Mouse (Mus musculus) CD4-positive, CD25-positive, alpha-beta regulatory T cell, adult 2 months (primary cell): ENCODE measurements around the gene 2010003K11Rik.

ENCODE experiments used
- DNase-seq: peaks from one replicate; pipeline ENCODE4 v3.0.0-alpha.2; 2012; ENCODE audit warnings: low read depth, low spot score

2010003K11Rik gene

GRCm38 (mm10) chr19:4497263-4497973 is 965 bp downstream of the 2010003K11Rik start:
- DNase-seq = peak; percentile 81

- no peak for DNase-seq
These were observed 1.7 kb downstream of the 2010003K11Rik start for GRCm38 (mm10) chr19:4496535-4497262.

DNA sequence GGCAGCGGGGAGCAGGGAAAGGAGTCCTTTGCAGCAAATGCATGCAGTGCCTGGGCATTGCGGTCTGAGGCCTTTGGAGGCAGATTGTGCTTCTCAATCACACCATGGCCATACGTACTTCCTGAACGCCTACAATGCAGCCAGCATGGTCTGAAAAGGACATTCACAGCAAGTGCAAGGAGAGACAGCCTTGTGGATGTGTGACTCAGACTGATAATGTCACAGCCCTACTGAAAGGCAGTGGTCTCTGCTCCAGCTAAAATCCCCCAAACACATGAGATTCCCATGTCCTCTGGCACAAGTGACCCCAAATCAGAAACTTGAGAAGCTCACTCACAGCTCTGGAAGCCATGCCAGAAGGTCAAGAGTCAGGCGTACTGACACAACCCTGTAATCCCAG is 2.6 kb downstream of the 2010003K11Rik start:
- no peak for DNase-seq

DNA sequence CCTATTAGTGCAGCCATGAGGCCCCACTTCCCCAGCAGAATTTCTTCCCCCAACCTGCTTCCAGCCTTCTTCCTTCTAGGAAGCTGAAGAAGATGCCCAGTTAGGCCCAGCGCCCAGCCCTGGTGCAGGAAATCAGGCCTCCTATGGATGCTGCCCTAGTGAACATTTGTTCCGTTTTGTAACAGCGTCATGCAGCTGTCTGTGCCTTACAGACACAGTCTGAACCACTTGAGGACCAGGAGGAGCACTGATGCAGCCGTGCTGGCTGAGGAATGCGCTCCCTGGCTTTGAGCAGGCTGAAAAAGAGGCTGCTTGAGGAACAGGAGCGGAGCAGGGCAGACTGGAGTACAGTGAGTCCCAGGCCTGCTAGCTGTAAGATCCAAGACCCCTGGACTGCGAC is 3.7 kb downstream of the 2010003K11Rik start:
- DNase-seq = no peak

DNA sequence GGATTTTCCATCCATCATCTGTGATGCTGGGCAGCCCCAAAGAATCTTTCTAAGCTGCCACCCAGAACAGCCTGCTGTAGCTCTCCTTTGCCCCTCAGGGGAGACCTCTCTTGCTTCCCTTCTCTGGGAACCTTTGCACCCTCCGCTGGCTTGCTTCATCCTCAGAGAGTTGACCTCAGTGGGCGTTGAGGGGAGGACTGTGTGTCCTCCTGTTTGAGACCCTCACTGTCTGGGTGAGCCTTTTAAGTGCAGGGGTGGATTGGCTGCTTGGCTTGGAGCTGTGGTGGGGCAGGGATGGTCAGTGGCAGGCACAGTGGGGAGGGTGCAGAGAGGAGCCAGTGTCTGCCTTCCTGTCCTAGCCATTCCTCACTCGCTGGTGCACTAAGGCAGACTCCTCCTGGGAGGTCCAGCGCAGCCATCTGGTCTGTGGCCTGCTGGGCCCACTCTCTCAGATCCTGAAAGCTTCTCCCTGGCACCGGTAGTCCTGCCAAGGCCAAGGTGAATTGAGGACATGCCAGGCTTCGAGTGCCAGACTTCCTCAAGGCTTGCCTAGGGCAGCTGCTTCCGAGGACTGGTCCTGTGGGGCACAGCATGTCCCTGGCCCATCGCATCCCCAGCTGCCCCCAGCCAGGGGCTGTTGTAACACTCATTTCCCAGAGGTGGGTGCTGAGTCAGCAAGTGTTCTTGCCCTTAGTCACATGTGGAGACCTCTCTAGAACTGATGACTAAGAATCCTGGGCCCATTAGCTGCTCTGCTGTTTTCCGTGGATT is 5.7 kb downstream of the 2010003K11Rik start:
- DNase-seq = no peak

- DNase-seq = no peak
These were observed 7.2 kb downstream of the 2010003K11Rik start for GRCm38 (mm10) chr19:4491080-4491695.

- DNase-seq = no peak
These were observed 10.5 kb downstream of the 2010003K11Rik start for GRCm38 (mm10) chr19:4487877-4488276.

DNA sequence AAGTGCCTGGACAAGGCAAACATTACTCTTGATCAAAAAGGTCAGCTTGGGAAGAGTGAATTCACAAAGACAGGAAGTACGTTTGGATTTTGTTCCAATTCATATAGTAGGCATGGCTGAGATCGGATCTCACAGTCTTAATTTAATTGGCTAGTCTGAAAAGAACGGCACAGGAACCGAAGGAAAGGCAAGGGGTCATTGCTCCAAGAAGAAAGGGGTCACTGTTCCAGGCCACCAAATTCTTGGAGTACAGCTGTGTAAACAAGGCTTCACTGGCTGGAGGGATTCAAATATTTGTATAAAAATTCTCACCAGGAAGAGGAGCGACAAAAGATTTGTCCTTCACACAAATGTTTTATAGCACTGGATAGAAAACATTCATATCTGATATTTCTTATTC is 13.4 kb downstream of the 2010003K11Rik start:
- DNase-seq = no peak

DNA sequence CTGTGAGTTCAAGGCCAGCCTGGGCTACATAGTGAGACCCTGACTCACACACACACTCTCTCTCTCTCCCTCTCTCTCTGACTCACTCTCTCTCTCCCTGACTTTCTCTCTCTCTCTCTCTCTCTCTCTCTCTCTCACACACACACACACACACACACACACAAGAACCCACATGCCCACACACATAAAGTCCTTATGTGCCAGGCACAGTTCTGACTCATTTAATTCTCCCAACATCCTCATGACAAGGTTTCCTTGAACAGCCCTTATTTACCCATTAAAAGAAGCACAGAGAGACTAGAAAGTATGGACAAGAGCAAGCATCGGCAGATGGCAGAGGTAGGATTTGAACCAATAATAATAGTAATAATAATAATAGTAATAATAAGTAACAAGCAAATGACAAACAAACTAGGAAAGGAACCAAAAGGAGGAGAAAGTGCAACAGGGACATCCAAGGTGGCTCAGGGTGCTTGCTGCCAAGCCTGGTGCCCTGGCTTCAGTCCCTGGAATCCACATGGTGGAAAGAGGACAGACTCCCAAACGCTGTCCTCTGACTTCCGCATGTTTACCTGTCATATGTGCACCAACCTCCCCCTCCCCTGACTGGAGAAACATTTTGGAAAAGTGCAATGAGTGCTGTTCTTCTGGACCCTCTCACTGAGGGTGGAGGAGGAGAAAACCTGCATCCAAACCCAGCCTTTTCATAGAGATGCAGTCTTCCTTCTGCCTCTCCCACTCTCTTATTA is 16.1 kb downstream of the 2010003K11Rik start:
- DNase-seq = no peak

- no peak for DNase-seq
These were observed 17.1 kb downstream of the 2010003K11Rik start for GRCm38 (mm10) chr19:4481326-4481725.

DNA sequence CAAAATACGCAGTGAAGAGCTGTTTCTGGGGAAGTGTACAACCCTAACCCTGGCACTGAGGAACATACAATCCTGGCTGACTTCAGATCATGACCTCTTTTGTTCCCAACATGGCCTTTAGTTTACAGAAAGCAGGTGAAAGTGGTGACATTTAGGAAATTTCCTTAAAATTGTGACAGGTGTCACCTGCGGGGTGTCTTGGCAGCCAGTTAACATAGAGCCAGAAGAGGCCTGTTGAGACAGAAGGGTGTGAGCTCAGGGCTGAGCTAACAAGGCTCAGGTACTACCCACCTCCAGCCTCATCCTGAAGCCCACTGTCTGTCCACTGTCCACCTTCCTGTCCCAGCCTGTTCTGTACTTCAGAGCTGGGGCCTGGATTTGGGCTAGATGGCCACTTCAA is 18.3 kb downstream of the 2010003K11Rik start:
- no peak for DNase-seq

GRCm38 (mm10) chr19:4478190-4478516 is 20.2 kb downstream of the 2010003K11Rik start:
- DNase-seq = peak; percentile 39

GRCm38 (mm10) chr19:4477345-4478189 is 20.8 kb downstream of the 2010003K11Rik start, which contains the start of gene Syt12:
Syt12 (minus strand) TSS chr19:4477447.
- DNase-seq = peak; percentile 12

GRCm38 (mm10) chr19:4476601-4477257 is 21.7 kb downstream of the 2010003K11Rik start:
- peak; percentile 20 for DNase-seq

DNA sequence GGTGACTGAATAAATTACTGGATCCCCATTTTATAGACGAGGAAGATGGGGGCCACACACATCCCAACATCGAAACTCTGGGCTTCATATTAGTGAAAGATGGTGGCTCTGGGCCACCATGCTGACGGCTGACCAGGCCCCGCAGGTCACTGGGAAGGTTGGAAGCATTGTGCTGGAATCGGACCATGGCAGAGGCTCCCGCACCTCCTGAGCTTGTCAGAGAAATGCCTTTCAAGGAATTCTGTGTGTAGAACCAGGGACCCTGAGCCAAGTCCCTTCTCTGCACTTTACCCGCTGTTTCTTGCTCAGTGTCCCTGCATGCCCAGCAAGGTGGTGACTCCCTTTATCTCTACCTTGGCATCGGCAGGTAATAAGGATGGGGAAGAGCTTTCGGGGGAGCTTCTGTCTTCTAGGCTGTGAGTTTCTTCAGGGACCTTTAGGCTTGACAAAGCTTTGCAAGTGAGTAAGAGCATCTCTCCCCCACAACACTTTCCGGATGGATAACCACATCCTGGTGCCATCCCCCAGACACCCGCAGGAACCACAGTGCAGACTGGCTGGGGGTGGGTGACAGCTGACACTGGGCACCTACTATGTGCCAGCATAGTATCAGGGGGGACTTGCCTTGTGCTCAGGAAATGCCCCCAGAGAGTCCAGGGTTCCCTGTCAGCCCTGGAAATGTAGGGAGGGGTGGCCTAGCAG is 23.0 kb downstream of the 2010003K11Rik start:
- peak; percentile 38 for DNase-seq

DNA sequence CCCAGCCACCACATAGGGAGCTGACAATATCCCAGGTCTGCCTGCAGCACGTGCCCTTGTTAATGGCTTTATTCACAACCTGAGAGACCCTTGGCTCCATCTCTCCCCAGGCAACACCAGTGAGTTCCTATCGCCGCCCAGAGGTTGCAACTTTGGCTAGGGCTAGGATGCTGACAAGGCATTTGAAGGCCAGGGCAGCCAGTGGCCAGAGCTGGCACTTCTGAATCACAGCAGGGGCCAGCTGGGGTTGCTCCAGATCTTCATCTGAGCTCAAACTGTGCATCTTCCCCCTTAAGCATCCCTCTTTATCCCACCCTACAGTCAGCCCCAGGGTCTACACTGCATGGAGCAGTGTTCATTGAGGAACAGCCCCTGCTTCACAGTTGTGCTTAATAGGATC is 23.6 kb downstream of the 2010003K11Rik start:
- DNase-seq = no peak

GRCm38 (mm10) chr19:4473549-4473948 is 24.8 kb downstream of the 2010003K11Rik start:
- DNase-seq = no peak

- peak; percentile 39 for DNase-seq
These were observed 30.0 kb downstream of the 2010003K11Rik start for GRCm38 (mm10) chr19:4468363-4468762.

DNA sequence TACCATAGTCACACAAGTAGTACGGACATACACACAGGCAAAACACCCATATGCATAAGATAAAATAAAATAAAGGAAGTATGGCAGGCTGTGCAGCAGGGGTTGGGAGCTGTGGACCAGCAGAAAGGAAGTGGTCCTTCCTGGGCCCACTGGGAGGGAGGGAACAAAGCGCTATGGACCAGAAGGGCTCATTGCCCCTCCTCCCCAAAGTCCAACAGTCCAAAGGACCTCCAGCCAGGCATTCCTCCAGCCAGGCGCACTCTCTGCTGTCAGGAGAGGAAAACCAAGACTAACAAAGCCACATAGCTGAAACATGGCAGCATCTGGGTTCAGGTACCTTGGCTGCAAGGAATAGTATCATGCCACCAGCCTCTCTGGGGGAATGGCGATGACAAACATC is 33.7 kb downstream of the 2010003K11Rik start:
- no peak for DNase-seq
